Mouse (Mus musculus) liver, embryonic 14.5 days (tissue): Measurements from ENCODE around the gene Tmem38a.

ENCODE experiments used
- CTCF ChIP-seq: IDR thresholded peaks from 2 replicates; pipeline ENCODE4 v1.5.1; 2016; ENCODE audit warnings: antibody characterized with exemption, low read depth, control low read depth
- EP300 ChIP-seq: IDR thresholded peaks from 2 replicates; pipeline ENCODE4 v1.6.1; 2016; ENCODE audit warnings: antibody characterized with exemption, low read depth

DNA sequence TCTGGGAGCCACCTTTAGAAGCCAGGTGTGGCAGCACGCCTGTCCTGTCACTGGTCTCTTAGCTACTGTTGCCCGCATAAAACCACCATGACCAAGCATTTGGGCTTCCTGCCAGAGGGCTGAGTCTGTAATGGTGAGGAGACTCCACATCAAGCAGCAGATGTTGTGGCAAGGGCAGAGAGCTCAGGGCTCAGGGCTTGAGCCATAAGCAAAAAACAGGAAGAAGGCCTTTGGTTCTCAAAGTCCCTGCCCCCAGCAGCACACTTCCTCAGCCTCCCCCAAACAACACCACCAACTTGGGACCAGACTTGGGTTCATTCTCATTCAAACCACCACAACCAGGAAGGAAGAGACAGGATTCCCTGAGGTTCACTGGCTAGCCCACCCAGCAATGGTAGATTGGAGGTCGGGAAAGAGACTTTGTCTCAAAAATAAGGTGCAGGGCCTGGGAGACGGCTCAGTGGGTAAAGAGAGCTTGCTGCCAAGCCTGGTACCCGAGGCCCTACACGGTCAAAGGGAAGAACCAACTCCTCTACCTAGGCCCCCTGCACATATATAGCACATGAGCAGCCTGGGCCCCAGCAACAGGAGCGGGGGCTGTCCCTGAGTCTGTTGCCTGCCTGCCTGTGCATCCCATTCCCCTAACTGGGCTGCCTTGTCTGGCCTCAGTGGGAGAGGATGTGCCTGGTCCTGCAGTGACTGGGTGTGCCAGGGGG, 11.4 kb downstream of the Tmem38a start:
- TF ChIP-seq CTCF (no peak), EP300 (no peak)
